Mouse (Mus musculus): Measurements from ENCODE around the gene Hist1h1a. TPM values are rescaled to one million over a fixed set of nuclear protein-coding genes. Genes with fewer than 3 reads are reported as not detected.
A peak's percentile ranks its signal among the peaks of the same experiment; 100 is the strongest.
"Not testable (repeated sequence)": the region's sequence is repeated elsewhere in the genome, so short reads cannot be mapped to it uniquely, and the experiment has no call there.

Hist1h1a gene
- 2.8 and 3.9 TPM in 2 replicates for polyA plus RNA-seq (2014; fragmentation: Nextera tagmentation; extraction: Ambion mirVana)

- H3K4me1 ChIP-seq (replicated peaks; ENCODE audit: control insufficient read depth, insufficient read depth, low read length) = peaks cover 34% of the 10 kb centered on the region
- peak; percentile 50 for ATAC-seq (replicated peaks; ENCODE audit: low FRiP score)
- H3K27ac ChIP-seq (ENCODE audit: low read depth, low read length) = peak within 1 kb of the TSS; percentile 99
- DNase-seq (ENCODE audit: low spot score) = peak; percentile 92
- peak within 1 kb of the TSS; percentile 84 for H3K4me2 ChIP-seq
- WGBS = 4% methylated on average over 34 of the region's 34 CpGs
- H3K9me3 ChIP-seq (ENCODE audit: control insufficient read depth, low read length) = no peaks in the 10 kb centered on the region
- H3K36me3 ChIP-seq (ENCODE audit: control insufficient read depth, insufficient read depth, low read length) = no peaks in the 10 kb centered on the region
- H3K4me3 ChIP-seq (ENCODE audit: low read depth, low read length) = peak within 1 kb of the TSS; percentile 56
- no peaks in the 10 kb centered on the region for H3K27me3 ChIP-seq (replicated peaks; ENCODE audit: control insufficient read depth, insufficient read depth, low read length)
- H3K9ac ChIP-seq (ENCODE audit: low read depth, low read length) = peak within 1 kb of the TSS; percentile 83
Observed at GRCm38 (mm10) chr13:23763586-23764323, at the start of gene Hist1h1a. TSS of gene Hist1h1a (plus strand) at chr13:23763666.

DNA sequence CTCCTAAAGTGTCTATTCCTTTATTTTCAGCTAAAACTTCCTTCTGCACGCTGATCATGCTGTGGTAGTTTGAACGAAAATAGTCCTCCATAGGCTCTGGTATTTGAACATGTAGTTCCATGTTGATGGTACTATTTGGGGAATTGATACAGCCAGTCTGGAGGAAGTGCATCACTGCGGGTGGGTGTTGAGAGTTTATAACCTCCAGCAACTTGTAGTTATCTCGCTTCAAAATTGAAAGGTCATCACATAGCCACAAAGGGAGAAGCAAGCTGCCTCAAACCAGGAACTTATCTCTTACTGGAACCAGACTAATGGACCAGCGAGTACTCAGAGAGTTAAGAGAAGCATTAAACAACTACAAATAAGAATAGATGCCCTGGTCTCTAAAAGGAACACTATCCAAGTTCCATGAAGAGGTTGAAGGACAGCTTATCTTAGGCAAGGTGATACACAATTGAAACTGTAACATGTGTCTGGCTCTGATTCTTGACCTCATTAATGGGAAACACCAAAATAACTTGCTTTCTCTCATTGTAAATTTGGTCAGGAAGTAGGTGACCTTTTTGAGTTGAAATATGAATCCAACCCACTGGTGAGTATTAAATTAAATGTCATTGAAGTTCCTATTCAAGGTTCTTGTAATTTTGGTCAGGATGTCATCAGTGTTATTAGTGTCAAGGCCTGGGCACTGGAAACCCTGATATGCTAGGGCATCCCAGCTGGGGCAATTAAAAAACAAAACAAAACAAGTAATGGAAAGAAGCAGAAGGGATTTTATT lies 47.0 kb upstream of the Hist1h1a start:
- DNase-seq (ENCODE audit: low spot score) (no peak), ATAC-seq (replicated peaks; ENCODE audit: low FRiP score) (no peak)
- no peaks in the 10 kb centered on the region for H3K36me3 ChIP-seq (ENCODE audit: control insufficient read depth, insufficient read depth, low read length)
- 0 out of 2 replicates have a peak, but pooled peaks cover 4% of the 10 kb centered on the region for H3K4me1 ChIP-seq (replicated peaks; ENCODE audit: control insufficient read depth, insufficient read depth, low read length)
- no peak overlapping the region for H3K4me2 ChIP-seq
- H3K9me3 ChIP-seq (ENCODE audit: control insufficient read depth, low read length) = no peaks in the 10 kb centered on the region
- H3K27me3 ChIP-seq (replicated peaks; ENCODE audit: control insufficient read depth, insufficient read depth, low read length) = no peaks in the 10 kb centered on the region
- H3K27ac ChIP-seq (ENCODE audit: low read depth, low read length) = no peak overlapping the region
- H3K4me3 ChIP-seq (ENCODE audit: low read depth, low read length) = no peak overlapping the region
- no peak overlapping the region for H3K9ac ChIP-seq (ENCODE audit: low read depth, low read length)
- 43% methylated on average over 5 of the region's 5 CpGs for WGBS

GRCm38 (mm10) chr13:23717176-23717575 lies 46.3 kb upstream of the Hist1h1a start:
- ATAC-seq (replicated peaks; ENCODE audit: low FRiP score) (no peak), DNase-seq (ENCODE audit: low spot score) (no peak)
- H3K27ac ChIP-seq (ENCODE audit: low read depth, low read length) = no peak overlapping the region
- no peaks in the 10 kb centered on the region for H3K36me3 ChIP-seq (ENCODE audit: control insufficient read depth, insufficient read depth, low read length)
- H3K9me3 ChIP-seq (ENCODE audit: control insufficient read depth, low read length) = no peaks in the 10 kb centered on the region
- no peaks in the 10 kb centered on the region for H3K27me3 ChIP-seq (replicated peaks; ENCODE audit: control insufficient read depth, insufficient read depth, low read length)
- no peak overlapping the region for H3K4me3 ChIP-seq (ENCODE audit: low read depth, low read length)
- 0 out of 2 replicates have a peak, but pooled peaks cover 4% of the 10 kb centered on the region for H3K4me1 ChIP-seq (replicated peaks; ENCODE audit: control insufficient read depth, insufficient read depth, low read length)
- 50% methylated on average over 11 of the region's 11 CpGs for WGBS
- no peak overlapping the region for H3K9ac ChIP-seq (ENCODE audit: low read depth, low read length)
- no peak overlapping the region for H3K4me2 ChIP-seq

DNA sequence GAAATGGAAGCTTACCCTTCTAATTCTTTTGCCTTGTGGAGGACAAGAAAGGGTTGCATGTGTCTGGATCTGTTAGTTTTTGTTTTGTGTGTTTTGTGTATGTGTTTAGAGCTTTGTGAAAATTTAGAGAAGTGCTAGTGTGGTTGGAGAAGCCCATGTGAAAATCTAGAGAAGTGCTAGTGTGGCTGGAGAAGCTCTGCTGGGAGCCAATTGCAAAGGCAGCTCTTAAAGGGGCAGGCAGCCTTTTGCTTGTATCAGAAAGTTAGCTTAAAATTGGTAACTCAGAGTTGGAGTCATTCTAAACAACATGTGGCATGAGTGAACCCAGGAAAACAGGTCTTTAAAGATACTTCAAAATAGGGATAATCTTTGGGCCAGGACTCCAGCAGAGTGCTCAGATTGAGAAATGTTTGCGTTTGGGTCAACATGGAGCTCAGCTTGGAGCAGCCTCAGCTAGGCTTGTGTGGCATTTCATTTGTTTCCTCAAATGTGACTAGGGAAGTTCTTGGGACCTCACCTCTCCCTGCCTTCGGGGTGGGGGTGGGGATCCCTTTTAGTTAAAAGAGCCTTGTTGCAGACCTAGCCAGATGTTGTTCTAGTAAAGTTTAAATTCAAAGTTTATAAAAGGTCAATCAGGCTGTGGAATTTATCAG lies 45.7 kb upstream of the Hist1h1a start:
- not testable (repeated sequence) for H3K27me3 ChIP-seq (replicated peaks; ENCODE audit: control insufficient read depth, insufficient read depth, low read length); H3K27ac ChIP-seq (ENCODE audit: low read depth, low read length); H3K4me2 ChIP-seq; H3K36me3 ChIP-seq (ENCODE audit: control insufficient read depth, insufficient read depth, low read length); H3K4me3 ChIP-seq (ENCODE audit: low read depth, low read length); H3K4me1 ChIP-seq (replicated peaks; ENCODE audit: control insufficient read depth, insufficient read depth, low read length); H3K9ac ChIP-seq (ENCODE audit: low read depth, low read length); H3K9me3 ChIP-seq (ENCODE audit: control insufficient read depth, low read length); DNase-seq (ENCODE audit: low spot score); ATAC-seq (replicated peaks; ENCODE audit: low FRiP score)
- WGBS = 8% methylated on average over 2 of the region's 2 CpGs

GRCm38 (mm10) chr13:23724239-23724638 lies 39.2 kb upstream of the Hist1h1a start:
- 58% methylated on average over 4 of the region's 4 CpGs for WGBS
- Histone ChIP-seq H3K4me1 (replicated peaks; ENCODE audit: control insufficient read depth, insufficient read depth, low read length) (peaks cover 24% of the 10 kb centered on the region), H3K27me3 (replicated peaks; ENCODE audit: control insufficient read depth, insufficient read depth, low read length) (no peaks in the 10 kb centered on the region), H3K4me3 (ENCODE audit: low read depth, low read length) (no peak overlapping the region), H3K27ac (ENCODE audit: low read depth, low read length) (no peak overlapping the region; the same call in none of the 2 replicates), H3K4me2 (no peak overlapping the region), H3K9me3 (ENCODE audit: control insufficient read depth, low read length) (no peaks in the 10 kb centered on the region), H3K9ac (ENCODE audit: low read depth, low read length) (no peak overlapping the region), H3K36me3 (ENCODE audit: control insufficient read depth, insufficient read depth, low read length) (no peaks in the 10 kb centered on the region)
- DNase-seq (ENCODE audit: low spot score) (no peak), ATAC-seq (replicated peaks; ENCODE audit: low FRiP score) (peak; percentile 71; the same call in 1 of the 2 replicates)

DNA sequence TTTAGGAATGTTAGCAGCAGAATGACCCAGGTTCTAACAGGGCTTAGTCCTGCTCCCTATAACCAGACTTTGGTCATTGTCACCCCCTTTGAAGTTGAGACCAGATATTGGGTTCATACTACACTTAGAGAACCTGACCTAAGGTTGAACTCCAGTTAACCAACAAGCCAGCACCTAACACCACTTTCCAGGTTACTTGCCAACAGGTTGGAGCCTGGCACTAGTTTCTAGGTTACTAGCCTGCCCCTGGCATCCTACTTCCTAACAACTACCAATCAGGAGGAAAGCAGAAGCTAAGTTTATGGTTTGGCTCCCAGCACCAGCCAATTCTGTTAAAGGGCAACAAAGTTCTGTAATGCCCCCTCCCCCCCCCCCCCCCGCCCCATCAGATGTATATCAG lies 38.3 kb upstream of the Hist1h1a start:
- H3K36me3 ChIP-seq (ENCODE audit: control insufficient read depth, insufficient read depth, low read length) = no peaks in the 10 kb centered on the region
- 38% methylated on average over 1 of the region's 1 CpGs for WGBS
- no peak overlapping the region for H3K27ac ChIP-seq (ENCODE audit: low read depth, low read length)
- H3K4me3 ChIP-seq (ENCODE audit: low read depth, low read length) = no peak overlapping the region
- peaks cover 24% of the 10 kb centered on the region for H3K4me1 ChIP-seq (replicated peaks; ENCODE audit: control insufficient read depth, insufficient read depth, low read length)
- H3K9me3 ChIP-seq (ENCODE audit: control insufficient read depth, low read length) = no peaks in the 10 kb centered on the region
- ATAC-seq (replicated peaks; ENCODE audit: low FRiP score) (no peak), DNase-seq (ENCODE audit: low spot score) (peak; percentile 26)
- no peak overlapping the region for H3K4me2 ChIP-seq
- H3K9ac ChIP-seq (ENCODE audit: low read depth, low read length) = no peak overlapping the region
- H3K27me3 ChIP-seq (replicated peaks; ENCODE audit: control insufficient read depth, insufficient read depth, low read length) = no peaks in the 10 kb centered on the region

- WGBS = 56% methylated on average over 18 of the region's 18 CpGs
- H3K27me3 ChIP-seq (replicated peaks; ENCODE audit: control insufficient read depth, insufficient read depth, low read length) = no peaks in the 10 kb centered on the region
- no peak overlapping the region; the same call in 1 of the 2 replicates for H3K9ac ChIP-seq (ENCODE audit: low read depth, low read length)
- no peak overlapping the region for H3K27ac ChIP-seq (ENCODE audit: low read depth, low read length)
- no peaks in the 10 kb centered on the region for H3K9me3 ChIP-seq (ENCODE audit: control insufficient read depth, low read length)
- ATAC-seq (replicated peaks; ENCODE audit: low FRiP score) (no peak), DNase-seq (ENCODE audit: low spot score) (no peak)
- no peak overlapping the region for H3K4me3 ChIP-seq (ENCODE audit: low read depth, low read length)
- peak overlapping the region; percentile 33; the same call in 1 of the 2 replicates for H3K4me2 ChIP-seq
- H3K36me3 ChIP-seq (ENCODE audit: control insufficient read depth, insufficient read depth, low read length) = no peaks in the 10 kb centered on the region
- peaks cover 27% of the 10 kb centered on the region for H3K4me1 ChIP-seq (replicated peaks; ENCODE audit: control insufficient read depth, insufficient read depth, low read length)
Observed at GRCm38 (mm10) chr13:23728472-23729191, 34.8 kb upstream of the Hist1h1a start.

DNA sequence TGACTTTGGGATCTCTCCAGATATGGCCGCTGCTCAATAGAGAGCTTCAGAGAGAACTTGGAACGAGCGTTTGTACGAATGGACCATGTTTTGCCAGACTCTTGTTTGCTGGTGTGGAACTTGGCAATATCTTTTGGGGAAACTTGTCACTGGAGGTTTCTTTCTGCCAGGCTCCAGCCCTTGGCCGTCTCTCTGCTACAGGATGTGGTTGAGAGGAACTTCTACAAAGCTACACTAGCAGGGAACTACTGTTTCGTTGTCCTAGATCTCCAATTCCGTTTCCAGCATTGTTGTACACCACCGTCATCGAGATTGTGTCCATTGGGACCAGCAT lies 34.3 kb upstream of the Hist1h1a start:
- Histone ChIP-seq H3K4me2 (no peak overlapping the region), H3K4me1 (replicated peaks; ENCODE audit: control insufficient read depth, insufficient read depth, low read length) (peaks cover 22% of the 10 kb centered on the region), H3K27ac (ENCODE audit: low read depth, low read length) (no peak overlapping the region), H3K36me3 (ENCODE audit: control insufficient read depth, insufficient read depth, low read length) (no peaks in the 10 kb centered on the region), H3K4me3 (ENCODE audit: low read depth, low read length) (no peak overlapping the region), H3K9me3 (ENCODE audit: control insufficient read depth, low read length) (no peaks in the 10 kb centered on the region), H3K9ac (ENCODE audit: low read depth, low read length) (no peak overlapping the region), H3K27me3 (replicated peaks; ENCODE audit: control insufficient read depth, insufficient read depth, low read length) (no peaks in the 10 kb centered on the region)
- DNase-seq (ENCODE audit: low spot score) = no peak
- no peak for ATAC-seq (replicated peaks; ENCODE audit: low FRiP score)
- 71% methylated on average over 9 of the region's 9 CpGs for WGBS
